Mouse (Mus musculus) hindbrain, embryonic 16.5 days (tissue): ENCODE measurements at regions not wholly inside any gene's neighbourhood (a gene's known extent, or its start where the extent isn't known, plus 50 kb on each side); places are given as distances from the start of the nearest gene placed in this dataset.

Experiments used
- ATAC-seq: fragments of 200-750 bp; cut with Nextera tagmentation; 2 replicates; pipeline ENCODE4 v1.8.0; 2017; ENCODE audit warnings: moderate TSS enrichment, moderate library complexity
- H3K27ac ChIP-seq: fragments of 300-500 bp; sonication (generic); 2 replicates; pipeline ENCODE4 v1.5.1; 2014; ENCODE audit warnings: low read depth, mild to moderate bottlenecking, control low read depth, low read length, moderate library complexity
- H3K27me3 ChIP-seq: fragments of 300-500 bp; sonication (generic); replicated peaks from 2 replicates; pipeline ENCODE4 v1.6.1; 2014; ENCODE audit warnings: low read length; ENCODE audit not compliant: control insufficient read depth, insufficient read depth
- H3K36me3 ChIP-seq: fragments of 300-500 bp; sonication (generic); 2 replicates; pipeline ENCODE4 v1.6.1; 2014; ENCODE audit warnings: mild to moderate bottlenecking, low read length, moderate library complexity, mixed read lengths; ENCODE audit not compliant: control insufficient read depth, insufficient read depth
- H3K4me1 ChIP-seq: fragments of 300-500 bp; sonication (generic); 2 replicates; pipeline ENCODE4 v1.6.1; 2014; ENCODE audit warnings: low read depth, low read length; ENCODE audit not compliant: control insufficient read depth, insufficient read depth
- H3K4me2 ChIP-seq: fragments of 300-500 bp; sonication (generic); 2 replicates; pipeline ENCODE4 v1.6.1; 2014; ENCODE audit warnings: mild to moderate bottlenecking, low read length, control low read depth, moderate library complexity
- H3K4me3 ChIP-seq: fragments of 300-500 bp; sonication (generic); 2 replicates; pipeline ENCODE4 v1.5.1; 2014; ENCODE audit warnings: mild to moderate bottlenecking, low read length, control low read depth, moderate library complexity
- H3K9ac ChIP-seq: fragments of 300-500 bp; sonication (generic); 2 replicates; pipeline ENCODE4 v1.6.1; 2014; ENCODE audit warnings: low read depth, mild to moderate bottlenecking, control low read depth, low read length, moderate library complexity
- H3K9me3 ChIP-seq: fragments of 300-500 bp; sonication (generic); 2 replicates; pipeline ENCODE4 v1.6.1; 2014; ENCODE audit warnings: mild to moderate bottlenecking, low read length, moderate library complexity; ENCODE audit not compliant: control insufficient read depth
- WGBS: fragments of 180-500 bp; shearing (Covaris S2); extraction: QIAGEN DNeasy Blood & Tissue Kit; methylation state at CpG from one replicate; pipeline ENCODE4 v1.1.7; 2014; 5-methylcytosine and 5-hydroxymethylcytosine counted together

DNA sequence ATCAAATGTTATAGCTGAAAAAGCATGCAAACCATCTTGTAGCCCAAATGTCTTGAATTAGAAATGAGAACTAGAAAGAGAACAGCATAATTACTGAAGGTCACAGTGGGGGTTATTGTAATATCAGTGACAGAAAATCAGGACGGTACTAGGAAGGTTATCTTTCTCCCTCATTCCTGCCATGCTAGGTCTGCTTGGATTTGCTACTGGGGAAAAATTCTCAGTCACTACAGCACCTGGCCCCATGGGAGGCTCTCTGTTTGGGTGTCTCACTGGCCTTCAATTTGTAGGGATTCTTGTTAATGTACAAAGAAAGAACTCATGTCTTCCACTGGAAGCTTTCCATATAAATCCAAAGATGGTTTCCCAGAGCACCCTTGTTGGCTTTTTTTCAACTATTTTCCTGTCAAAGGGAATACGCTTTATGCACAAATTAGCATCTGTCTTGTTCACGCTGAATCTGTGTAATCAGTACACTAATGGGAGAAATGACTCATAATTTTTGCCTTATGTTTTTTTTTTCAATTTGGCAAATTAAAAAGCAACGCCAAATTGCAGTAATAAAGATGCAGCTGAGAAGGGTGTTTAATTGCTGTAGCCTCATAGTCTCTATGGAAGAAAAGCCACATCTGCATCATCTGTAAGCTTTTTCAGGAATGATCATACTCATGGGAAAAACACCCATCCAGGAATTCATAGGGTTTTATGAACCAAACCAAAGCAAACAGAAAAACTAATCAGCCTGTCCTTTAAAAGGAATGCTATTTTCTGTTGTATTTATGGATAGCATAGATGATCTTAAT, 290.2 kb upstream of the Arhgef26 start:
- 48% methylated on average over 4 of the region's 4 CpGs for WGBS
- Histone ChIP-seq H3K4me1 (no peaks in the 10 kb centered on the region), H3K36me3 (no peaks in the 10 kb centered on the region), H3K9ac (no peak overlapping the region), H3K27ac (no peak overlapping the region), H3K4me3 (no peak overlapping the region), H3K4me2 (no peak overlapping the region), H3K9me3 (no peaks in the 10 kb centered on the region), H3K27me3 (no peaks in the 10 kb centered on the region)
- no peak for ATAC-seq

DNA sequence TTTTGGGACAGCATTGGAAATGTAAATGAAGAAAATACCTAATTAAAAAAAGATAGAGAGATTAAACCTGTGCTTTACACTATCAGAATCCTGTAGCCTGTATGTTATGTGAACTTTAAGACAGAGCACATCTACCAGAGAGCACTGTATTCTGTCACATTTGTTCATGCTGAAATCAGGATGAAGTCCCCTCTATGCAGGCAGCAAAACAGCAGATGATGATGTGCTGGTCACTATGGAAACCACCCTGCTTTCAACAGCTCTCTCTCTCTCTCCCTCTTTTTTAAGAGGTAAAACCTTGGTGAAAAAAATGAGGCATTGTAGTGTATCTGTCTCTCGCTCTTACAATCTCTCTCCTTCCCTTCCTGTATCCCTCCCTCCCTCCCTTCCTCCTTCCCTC, 283.9 kb upstream of the Arhgef26 start:
- Histone ChIP-seq H3K9ac (no peak overlapping the region), H3K27me3 (no peaks in the 10 kb centered on the region), H3K4me3 (no peak overlapping the region), H3K9me3 (no peaks in the 10 kb centered on the region), H3K27ac (no peak overlapping the region), H3K4me1 (no peaks in the 10 kb centered on the region), H3K36me3 (no peaks in the 10 kb centered on the region), H3K4me2 (no peak overlapping the region)
- peak; percentile 61; the same call in 1 of the 2 replicates for ATAC-seq
- WGBS: 63% methylated on average over 1 of the region's 1 CpGs

DNA sequence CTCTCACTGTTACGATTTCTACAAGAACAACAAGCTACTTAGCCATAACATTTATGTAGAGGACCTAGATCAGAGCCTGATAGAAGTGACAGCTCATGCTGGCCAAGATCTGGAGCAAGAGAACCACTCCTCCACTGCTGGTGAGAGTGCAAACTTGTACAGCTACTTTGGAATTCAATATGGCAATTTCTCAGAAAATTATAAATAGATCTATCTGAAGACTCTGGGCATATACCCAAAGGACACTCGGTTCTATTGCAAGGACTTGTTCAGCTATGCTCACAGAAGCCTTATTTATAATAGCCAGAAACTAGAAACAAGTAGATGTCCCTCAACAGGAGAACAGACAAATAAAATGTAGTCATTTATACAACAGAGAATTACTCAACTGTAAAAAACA, 259.6 kb upstream of the Arhgef26 start:
- Histone ChIP-seq H3K27me3 (no peaks in the 10 kb centered on the region), H3K4me1 (no peaks in the 10 kb centered on the region)
- ATAC-seq: no peak

DNA sequence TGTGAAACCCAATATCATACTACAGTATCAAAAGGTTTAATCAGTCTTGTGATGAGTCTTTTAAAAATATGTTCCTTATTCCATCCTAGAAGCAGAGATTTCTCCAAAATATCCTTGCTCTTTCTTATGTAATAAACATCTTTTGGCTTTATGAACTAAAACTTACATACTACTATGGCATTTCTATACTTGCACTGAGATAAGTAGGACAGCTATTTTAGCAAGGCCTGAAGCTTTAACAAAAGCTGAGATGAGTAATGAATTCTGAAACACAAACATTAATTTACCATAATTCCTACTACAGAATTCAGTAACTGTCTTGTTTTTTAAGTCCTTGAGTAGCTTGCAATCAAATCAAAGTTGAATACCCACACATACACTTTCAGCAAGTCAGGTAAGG, 252.6 kb upstream of the Arhgef26 start:
- Histone ChIP-seq H3K9ac (no peak overlapping the region), H3K9me3 (no peaks in the 10 kb centered on the region), H3K4me1 (no peaks in the 10 kb centered on the region), H3K4me3 (no peak overlapping the region), H3K27ac (no peak overlapping the region), H3K36me3 (no peaks in the 10 kb centered on the region), H3K4me2 (no peak overlapping the region), H3K27me3 (no peaks in the 10 kb centered on the region)
- ATAC-seq: no peak

More for the DNA sequence above, 259.6 kb upstream of the Arhgef26 start:
- H3K9ac ChIP-seq: no peak overlapping the region
- H3K9me3 ChIP-seq: no peaks in the 10 kb centered on the region
- WGBS: 69% methylated on average over 2 of the region's 2 CpGs
- no peaks in the 10 kb centered on the region for H3K36me3 ChIP-seq
- no peak overlapping the region for H3K27ac ChIP-seq
- no peak overlapping the region for H3K4me3 ChIP-seq
- H3K4me2 ChIP-seq: no peak overlapping the region

DNA sequence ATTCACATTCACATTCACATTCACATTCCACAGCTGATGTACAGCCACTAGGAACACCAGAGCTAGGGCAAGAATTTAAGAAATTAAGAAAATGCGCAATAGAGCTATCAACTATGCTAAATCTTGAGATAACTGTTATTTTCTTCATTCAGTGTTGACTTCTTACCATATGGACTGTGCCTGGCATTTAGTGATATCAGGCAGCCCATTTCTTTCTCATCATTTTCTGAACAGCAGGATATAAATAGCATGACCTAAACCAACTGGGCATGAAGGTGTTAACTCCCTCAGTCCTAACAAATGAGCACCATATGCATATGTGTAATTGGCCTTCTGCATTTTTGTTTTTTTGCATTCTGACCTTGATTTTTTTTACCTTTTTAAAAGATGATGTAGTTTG, 250.9 kb upstream of the Arhgef26 start:
- Histone ChIP-seq H3K36me3 (no peaks in the 10 kb centered on the region), H3K27me3 (no peaks in the 10 kb centered on the region), H3K9me3 (no peaks in the 10 kb centered on the region), H3K4me3 (no peak overlapping the region), H3K27ac (no peak overlapping the region), H3K4me2 (no peak overlapping the region), H3K9ac (no peak overlapping the region), H3K4me1 (no peaks in the 10 kb centered on the region)
- no peak for ATAC-seq
- 84% methylated on average over 1 of the region's 1 CpGs for WGBS

DNA sequence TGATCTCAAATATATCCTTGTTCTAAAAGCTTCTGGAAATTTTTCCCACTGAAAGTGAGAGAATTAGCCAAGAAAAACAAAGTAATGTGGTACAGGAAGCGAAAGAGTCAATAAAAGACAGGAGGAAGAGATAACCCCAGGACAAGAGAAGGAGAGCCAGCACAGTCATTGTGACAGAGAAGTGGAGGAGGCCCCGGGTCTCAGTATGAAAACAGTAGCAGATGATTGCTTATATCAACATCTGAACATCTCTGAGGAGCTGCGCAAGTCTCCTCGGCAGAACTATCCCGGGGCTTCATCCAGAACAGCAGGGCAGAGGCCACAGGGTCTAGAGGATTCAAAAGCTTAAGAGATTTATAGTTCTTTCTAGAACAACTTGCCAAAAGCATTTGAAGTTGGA, 235.0 kb upstream of the Arhgef26 start:
- Histone ChIP-seq H3K4me3 (no peak overlapping the region), H3K9ac (no peak overlapping the region), H3K27me3 (no peaks in the 10 kb centered on the region), H3K4me1 (no peaks in the 10 kb centered on the region), H3K9me3 (no peaks in the 10 kb centered on the region), H3K36me3 (no peaks in the 10 kb centered on the region), H3K27ac (no peak overlapping the region), H3K4me2 (no peak overlapping the region)
- 76% methylated on average over 5 of the region's 5 CpGs for WGBS
- no peak for ATAC-seq

DNA sequence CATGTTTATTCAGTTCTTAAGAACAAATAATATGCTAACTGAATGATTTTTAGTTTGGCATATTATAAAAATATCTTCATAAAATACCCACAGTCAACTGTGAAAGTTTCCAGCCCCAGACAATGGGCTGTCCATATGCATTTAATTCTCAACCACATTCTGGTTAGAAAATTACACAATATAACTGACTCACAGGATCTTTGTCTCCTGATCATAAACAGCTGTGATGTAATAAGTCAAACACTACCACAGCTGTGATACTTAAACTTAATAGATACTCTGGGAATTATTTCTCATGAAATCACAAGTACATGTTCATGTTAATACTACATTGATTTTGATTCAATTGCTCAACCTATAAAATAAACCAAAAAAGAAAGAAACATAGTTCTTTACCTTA, 234.3 kb upstream of the Arhgef26 start:
- no peaks in the 10 kb centered on the region for H3K27me3 ChIP-seq
- no peaks in the 10 kb centered on the region for H3K9me3 ChIP-seq
- no peak overlapping the region for H3K4me2 ChIP-seq
- no peak overlapping the region for H3K27ac ChIP-seq
- no peak overlapping the region for H3K4me3 ChIP-seq
- no peaks in the 10 kb centered on the region for H3K36me3 ChIP-seq
- H3K9ac ChIP-seq: no peak overlapping the region
- ATAC-seq: no peak
- no peaks in the 10 kb centered on the region for H3K4me1 ChIP-seq

DNA sequence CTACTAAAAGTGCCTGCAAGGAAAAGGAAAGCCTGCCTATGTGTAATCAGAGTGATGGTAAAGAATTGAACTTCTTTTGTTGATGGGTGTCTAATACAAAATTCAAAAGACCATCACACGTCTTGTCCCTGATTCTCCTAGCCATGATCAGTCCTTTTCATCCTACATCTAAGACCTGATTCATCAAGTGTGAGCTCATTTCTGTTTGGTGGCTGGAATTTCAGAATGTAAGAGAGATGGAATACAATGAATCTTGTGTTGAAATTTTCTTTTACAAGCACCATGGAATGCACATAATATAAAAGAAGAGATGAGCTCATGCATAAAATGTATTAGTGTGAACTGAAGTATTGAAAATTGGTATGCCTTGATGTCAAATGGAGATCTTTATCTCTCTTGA, 233.6 kb upstream of the Arhgef26 start:
- Histone ChIP-seq H3K36me3 (no peaks in the 10 kb centered on the region), H3K27ac (no peak overlapping the region), H3K4me1 (no peaks in the 10 kb centered on the region), H3K9ac (no peak overlapping the region), H3K4me2 (no peak overlapping the region), H3K27me3 (no peaks in the 10 kb centered on the region), H3K4me3 (no peak overlapping the region), H3K9me3 (no peaks in the 10 kb centered on the region)
- 24% methylated on average over 1 of the region's 1 CpGs for WGBS
- ATAC-seq: no peak

DNA sequence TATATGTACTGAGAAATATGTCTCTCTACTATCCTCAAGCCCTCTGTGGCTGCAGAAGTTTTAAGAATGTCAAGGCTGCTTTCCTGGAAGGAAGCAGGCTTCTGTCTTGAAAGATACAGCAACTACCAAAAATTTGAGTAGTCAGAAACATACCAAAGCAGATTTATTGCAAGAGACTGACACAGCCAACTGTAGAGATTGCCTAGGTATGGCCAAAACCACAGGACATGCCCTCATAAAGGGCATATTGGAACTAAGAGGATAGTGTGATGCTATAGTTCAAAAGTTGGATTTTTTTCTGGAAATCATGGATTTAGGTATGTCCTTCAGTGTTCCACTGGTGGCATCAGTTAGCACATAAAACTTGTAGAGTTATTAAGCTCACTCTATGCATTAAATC, 230.8 kb upstream of the Arhgef26 start:
- H3K4me2 ChIP-seq: no peak overlapping the region
- no peak overlapping the region for H3K9ac ChIP-seq
- H3K4me1 ChIP-seq: no peaks in the 10 kb centered on the region
- H3K36me3 ChIP-seq: no peaks in the 10 kb centered on the region
- H3K4me3 ChIP-seq: no peak overlapping the region
- ATAC-seq: no peak
- no peaks in the 10 kb centered on the region for H3K9me3 ChIP-seq
- H3K27ac ChIP-seq: no peak overlapping the region
- no peaks in the 10 kb centered on the region for H3K27me3 ChIP-seq
